Comparison of ENCODE assay signal across 8 mouse cellular contexts in genomic region chr13:48971033-48971432, GRCm38 (mm10). TPM values are rescaled to one million over a fixed set of nuclear protein-coding genes. Genes with fewer than 3 reads are reported as not detected.
DNase-seq lines count a peak whose midpoint lies in the region; ATAC-seq and TF ChIP-seq lines count a peak whose summit lies in the region.
"Had no signal": no experiment of that assay in that cellular context is flagged by ENCODE, and none has a peak within 500 bp of the region (broad histone marks: within the 10 kb centered on the region; RNA-seq: fewer than 3 reads in every experiment).

No protein-coding gene starts in this region.

- no peaks in the 10 kb centered on the region for H3K9me3 ChIP-seq in CH12.LX (replicated peaks; ENCODE audit: low read length)
- H3K9me3 ChIP-seq in kidney, embryonic 14.5 days (ENCODE audit: control insufficient read depth, low read length), result no peaks in the 10 kb centered on the region
- H3K9me3 ChIP-seq in lung, postnatal 0 days (ENCODE audit: low read length), result no peaks in the 10 kb centered on the region
- H3K9me3 ChIP-seq in hindbrain, embryonic 11.5 days (ENCODE audit: control insufficient read depth, low read length), result no peaks in the 10 kb centered on the region
- H3K9me3 ChIP-seq: heart, embryonic 15.5 days had no signal

- H3K4me3 ChIP-seq in CH12.LX (replicated peaks in 1 of 3; ENCODE audit: low read depth in 2 of 3, low read length in 2 of 3, poor library complexity in 1 of 3), result no peak overlapping the region
- no peak overlapping the region for H3K4me3 ChIP-seq in kidney, embryonic 14.5 days (ENCODE audit: low read length)
- H3K4me3 ChIP-seq in lung, postnatal 0 days (ENCODE audit: low read depth, low read length), result no peak overlapping the region
- no peak overlapping the region for H3K4me3 ChIP-seq in hindbrain, embryonic 11.5 days (ENCODE audit: low read depth, low read length)
- H3K4me3 ChIP-seq: heart, embryonic 15.5 days had no signal

- H3K27me3 ChIP-seq in CH12.LX (replicated peaks), result no peaks in the 10 kb centered on the region
- H3K27me3 ChIP-seq in kidney, embryonic 14.5 days (ENCODE audit: control insufficient read depth, insufficient read depth, low read length), result no peaks in the 10 kb centered on the region
- H3K27me3 ChIP-seq in lung, postnatal 0 days (replicated peaks; ENCODE audit: insufficient read depth, low read length), result no peaks in the 10 kb centered on the region
- H3K27me3 ChIP-seq in hindbrain, embryonic 11.5 days (ENCODE audit: control insufficient read depth, insufficient read depth, low read length), result no peaks in the 10 kb centered on the region
- H3K27me3 ChIP-seq: heart, embryonic 15.5 days had no signal

- dilution Hi-C loops in CH12.LX (cut with MboI; ENCODE audit: extremely low pct_ligation_motif_present, extremely low pct_unique_long_range_greater_than_20kb, low sequenced_read_pairs), result no loop called here

- no peak for TF ChIP-seq POLR2A in CH12.LX (IDR thresholded peaks at IDR 0.05; ENCODE audit: low read depth, low read length)

- no peak overlapping the region for H3K9ac ChIP-seq in CH12.LX (ENCODE audit: insufficient read depth, low read depth)
- H3K9ac ChIP-seq in kidney, embryonic 14.5 days (ENCODE audit: low read depth, low read length), result no peak overlapping the region
- H3K9ac ChIP-seq in lung, postnatal 0 days (replicated peaks; ENCODE audit: low read depth), result no peak overlapping the region
- H3K9ac ChIP-seq in hindbrain, embryonic 11.5 days (ENCODE audit: low read depth, low read length), result no peak overlapping the region
- H3K9ac ChIP-seq: heart, embryonic 15.5 days had no signal

- peaks cover 16 to 60% of the 10 kb centered on the region in 2 experiments for H3K4me1 ChIP-seq in CH12.LX (ENCODE audit: control insufficient read depth in 1 of 2, insufficient read depth in 2 of 2)
- H3K4me1 ChIP-seq in kidney, embryonic 14.5 days (ENCODE audit: control insufficient read depth, insufficient read depth, low read length), result peaks cover 13% of the 10 kb centered on the region
- H3K4me1 ChIP-seq in lung, postnatal 0 days (ENCODE audit: insufficient read depth, low read depth, low read length), result no peaks in the 10 kb centered on the region; the same call in 1 of the 2 replicates
- H3K4me1 ChIP-seq in hindbrain, embryonic 11.5 days (replicated peaks; ENCODE audit: control insufficient read depth, insufficient read depth, low read length), result peaks cover 2% of the 10 kb centered on the region

- 60% methylated on average over 5 of the region's 5 CpGs for WGBS in kidney, embryonic 14.5 days
- 47% methylated on average over 5 of the region's 5 CpGs for WGBS in lung, postnatal 0 days
- 70% methylated on average over 5 of the region's 5 CpGs for WGBS in hindbrain, embryonic 11.5 days

- TF ChIP-seq EP300 in CH12.LX (IDR thresholded peaks at IDR 0.05; ENCODE audit: low read length), result no peak
- no peak for TF ChIP-seq EP300 in lung, postnatal 0 days (IDR thresholded peaks at IDR 0.05)

- no peak for TF ChIP-seq RAD21 in CH12.LX (IDR thresholded peaks at IDR 0.05; ENCODE audit: low read depth, low read length)

- ATAC-seq in kidney, embryonic 14.5 days (ENCODE audit: low FRiP score, low TSS enrichment), result no peak
- ATAC-seq in lung, postnatal 0 days, result no peak
- ATAC-seq in hindbrain, embryonic 11.5 days (ENCODE audit: low FRiP score), result no peak

- peaks cover 3 to 25% of the 10 kb centered on the region in 2 experiments for H3K36me3 ChIP-seq in CH12.LX (replicated peaks in 1 of 2; ENCODE audit: control insufficient read depth in 1 of 2, insufficient read depth in 1 of 2, low read length in 1 of 2)
- H3K36me3 ChIP-seq in kidney, embryonic 14.5 days (ENCODE audit: control insufficient read depth, insufficient read depth, low read length), result no peaks in the 10 kb centered on the region
- H3K36me3 ChIP-seq in lung, postnatal 0 days (ENCODE audit: insufficient read depth, low read length), result no peaks in the 10 kb centered on the region
- no peaks in the 10 kb centered on the region for H3K36me3 ChIP-seq in hindbrain, embryonic 11.5 days (ENCODE audit: control insufficient read depth, insufficient read depth, low read length)
- H3K36me3 ChIP-seq: heart, embryonic 15.5 days had no signal

- H3K27ac ChIP-seq in CH12.LX (ENCODE audit: insufficient read depth, low read depth), result no peak overlapping the region
- H3K27ac ChIP-seq in kidney, embryonic 14.5 days (ENCODE audit: low read depth, low read length), result peak overlapping the region; percentile 66
- H3K27ac ChIP-seq in lung, postnatal 0 days (ENCODE audit: low read length), result peak overlapping the region; percentile 6; the same call in 1 of the 2 replicates
- no peak overlapping the region for H3K27ac ChIP-seq in hindbrain, embryonic 11.5 days (ENCODE audit: low read depth, low read length)
- H3K27ac ChIP-seq: heart, embryonic 15.5 days had no signal

- DNase-seq in CH12.LX (ENCODE audit: extremely low read depth) (peak; percentile 39), MEL-GATA-1-ER (ENCODE audit: extremely low read depth, low read depth) (peak; percentile 37)
- peak; percentile 70 for DNase-seq in lung, postnatal 0 days (ENCODE audit: low spot score)
- no peak for DNase-seq in hindbrain, embryonic 11.5 days (ENCODE audit: low spot score)
- DNase-seq in right cerebral cortex, postnatal 25 days, result no peak
- DNase-seq in left cerebral cortex, adult 8-10 months (ENCODE audit: low spot score in 2 of 2), result no peak

- no peak for TF ChIP-seq CTCF in CH12.LX (conservative IDR thresholded peaks at IDR 0.05 in 1 of 2, IDR thresholded peaks at IDR 0.05 in 1 of 2; ENCODE audit: low read depth in 2 of 2, low read length in 2 of 2)
- TF ChIP-seq CTCF in lung, postnatal 0 days (IDR thresholded peaks at IDR 0.05), result no peak

- in situ Hi-C loops in CH12.LX (cut with MboI; ENCODE audit: low pct_ligation_motif_present, low pct_unique_long_range_greater_than_20kb, low sequenced_read_pairs), result no loop called here

- H3K4me2 ChIP-seq in CH12.LX (ENCODE audit: insufficient read depth, low read depth, poor library complexity, severe bottlenecking), result no peak overlapping the region
- H3K4me2 ChIP-seq in kidney, embryonic 14.5 days (replicated peaks; ENCODE audit: low read depth, low read length), result no peak overlapping the region
- H3K4me2 ChIP-seq in lung, postnatal 0 days (replicated peaks; ENCODE audit: low read depth, low read length), result no peak overlapping the region
- H3K4me2 ChIP-seq in hindbrain, embryonic 11.5 days (replicated peaks; ENCODE audit: low read depth, low read length), result no peak overlapping the region
- H3K4me2 ChIP-seq: heart, embryonic 15.5 days had no signal

- peaks cover 18% of the 10 kb centered on the region for H3K79me2 ChIP-seq in CH12.LX (replicated peaks; ENCODE audit: control insufficient read depth, extremely low read depth, insufficient read depth, poor library complexity, severe bottlenecking)

TF ChIP-seq in CH12.LX, 34 proteins besides CTCF, POLR2A, EP300 and RAD21:
- TF ChIP-seq ELF1 (IDR thresholded peaks at IDR 0.05; ENCODE audit: low read depth, low read length), result no peak
- no peak for TF ChIP-seq ZMIZ1 (IDR thresholded peaks at IDR 0.05; ENCODE audit: low read depth, low read length)
- TF ChIP-seq POLR2AphosphoS2 (IDR thresholded peaks at IDR 0.05; ENCODE audit: low read depth, low read length), result no peak
- TF ChIP-seq IRF4 (IDR thresholded peaks at IDR 0.05; ENCODE audit: low read depth, low read length), result no peak
- TF ChIP-seq ETS1 (conservative IDR thresholded peaks at IDR 0.05; ENCODE audit: low read depth, low read length), result no peak
- no peak for TF ChIP-seq NELFE (IDR thresholded peaks at IDR 0.05; ENCODE audit: low read depth, low read length)
- no peak for TF ChIP-seq JUND (conservative IDR thresholded peaks at IDR 0.05; ENCODE audit: low read depth, low read length)
- no peak for TF ChIP-seq MXI1 (IDR thresholded peaks at IDR 0.05; ENCODE audit: low read depth, low read length)
- no peak for TF ChIP-seq CHD2 (IDR thresholded peaks at IDR 0.05; ENCODE audit: low read length)
- TF ChIP-seq JUN (IDR thresholded peaks at IDR 0.05; ENCODE audit: insufficient read depth, low read depth, low read length), result no peak
- no peak for TF ChIP-seq ZKSCAN1 (IDR thresholded peaks at IDR 0.05; ENCODE audit: borderline replicate concordance, low read depth, low read length)
- no peak for TF ChIP-seq GABPA (IDR thresholded peaks at IDR 0.05; ENCODE audit: insufficient replicate concordance, low read depth, low read length)
- no peak for TF ChIP-seq RCOR1 (conservative IDR thresholded peaks at IDR 0.05; ENCODE audit: low read depth, low read length)
- TF ChIP-seq BHLHE40 (IDR thresholded peaks at IDR 0.05; ENCODE audit: low read depth, low read length), result no peak
- TF ChIP-seq CHD1 (IDR thresholded peaks at IDR 0.05; ENCODE audit: low read depth, low read length), result no peak
- no peak for TF ChIP-seq MYC (IDR thresholded peaks at IDR 0.05; ENCODE audit: low read depth, low read length)
- TF ChIP-seq HCFC1 (IDR thresholded peaks at IDR 0.05; ENCODE audit: low read depth, low read length), result no peak
- TF ChIP-seq MAZ (IDR thresholded peaks at IDR 0.05; ENCODE audit: low read depth, low read length), result no peak
- no peak for TF ChIP-seq USF1 (IDR thresholded peaks at IDR 0.05; ENCODE audit: low read depth, low read length)
- TF ChIP-seq SMC3 (IDR thresholded peaks at IDR 0.05; ENCODE audit: low read depth, low read length), result no peak

RNA-seq across cellular contexts. Expression of gene Fam120a, which starts 3.2 kb away (rescaled TPM):
- total RNA-seq in CH12.LX (2012; rRNA removed) (82.6 and 83.2 TPM in 2 replicates), CH12.LX (2014; rRNA removed) (70.0 and 74.9 TPM in 2 replicates)
- 116 and 122 TPM in 2 replicates for polyA plus RNA-seq in CH12.LX (2012; ENCODE audit: insufficient read length, low read depth)
- polyA plus RNA-seq in kidney, embryonic 14.5 days (2014; fragmentation: Nextera tagmentation; extraction: Ambion mirVana), result 41.4 and 49.6 TPM in 2 replicates
- polyA plus RNA-seq in lung, postnatal 0 days (2015; fragmentation: Nextera tagmentation; extraction: Ambion mirVana), result 19.4 and 19.5 TPM in 2 replicates
- polyA plus RNA-seq in hindbrain, embryonic 11.5 days (2014; fragmentation: Nextera tagmentation; extraction: Ambion mirVana), result 18.7 and 24.9 TPM in 2 replicates
- 100 to 1,000 TPM; 101 to 104 (median 102) TPM for total RNA-seq in left cerebral cortex, adult 8-10 months (2022)

Comparison
In these comparisons a context has a peak if more than half of its experiments do, and no peak if none do; other contexts are left out.
1. DNase-seq: peak in CH12.LX (single experiment), MEL-GATA-1-ER (single experiment) and lung, postnatal 0 days (single experiment); none in hindbrain, embryonic 11.5 days (single experiment), right cerebral cortex, postnatal 25 days (single experiment) and left cerebral cortex, adult 8-10 months (0 of 2).
2. H3K27ac ChIP-seq: peak in kidney, embryonic 14.5 days (single experiment) and lung, postnatal 0 days (single experiment); none in CH12.LX (single experiment) and hindbrain, embryonic 11.5 days (single experiment).